Mouse (Mus musculus) liver, embryonic 14.5 days (tissue): ENCODE measurements around the gene Uqcr11. TPM values are rescaled to one million over a fixed set of nuclear protein-coding genes. Genes with fewer than 3 reads are reported as not detected.

ENCODE experiments used
- ATAC-seq: fragments of 200-750 bp; cut with Nextera tagmentation; 2 replicates; pipeline ENCODE4 v1.8.0; 2017; ENCODE audit warnings: moderate number of reproducible peaks, mild to moderate bottlenecking, moderate library complexity; ENCODE audit not compliant: insufficient read depth
- DNase-seq, 3 experiments: peaks; one replicate each; pipeline ENCODE4 v3.0.0-alpha.2; 2012 to 2013; ENCODE audit warnings: low read depth in 3 of 3, low spot score in 3 of 3
- H3K27ac ChIP-seq: fragments of 300-500 bp; sonication (generic); 2 replicates; pipeline ENCODE4 v1.5.1; 2014; ENCODE audit warnings: moderate library complexity, mild to moderate bottlenecking, control low read depth, inconsistent platforms
- H3K27me3 ChIP-seq: fragments of 300-500 bp; sonication (generic); 2 replicates; pipeline ENCODE4 v1.6.1; 2014; ENCODE audit warnings: mild to moderate bottlenecking, low read length, moderate library complexity; ENCODE audit not compliant: control insufficient read depth, insufficient read depth
- H3K36me3 ChIP-seq: fragments of 300-500 bp; sonication (generic); replicated peaks from 2 replicates; pipeline ENCODE4 v1.6.1; 2014; ENCODE audit warnings: low read depth; ENCODE audit not compliant: control insufficient read depth, insufficient read depth
- H3K4me1 ChIP-seq, 2 experiments: fragments of 200-500 bp in 1 of 2; fragments of 300-500 bp in 1 of 2; sonication (generic) in 1 of 2; replicated peaks; 2 replicates each; pipeline ENCODE4 v1.6.1; 2012 to 2014; ENCODE audit warnings: antibody characterized with exemption in 1 of 2, inconsistent platforms in 1 of 2, low read length in 1 of 2; ENCODE audit not compliant: control insufficient read depth in 2 of 2, insufficient read depth in 2 of 2
- H3K4me2 ChIP-seq: fragments of 300-500 bp; sonication (generic); 2 replicates; pipeline ENCODE4 v1.6.1; 2014; ENCODE audit warnings: low read depth, mild to moderate bottlenecking, control low read depth, moderate library complexity
- H3K4me3 ChIP-seq, 2 experiments: fragments of 200-500 bp in 1 of 2; fragments of 300-500 bp in 1 of 2; sonication (generic) in 1 of 2; 2 replicates each; pipeline ENCODE4 v1.5.1; 2012 to 2014; ENCODE audit warnings: low read depth in 2 of 2, low read length in 2 of 2, mild to moderate bottlenecking in 2 of 2, control low read depth in 1 of 2, inconsistent platforms in 1 of 2, moderate library complexity in 1 of 2; ENCODE audit not compliant: insufficient read depth in 1 of 2
- H3K9ac ChIP-seq: fragments of 300-500 bp; sonication (generic); replicated peaks from 2 replicates; pipeline ENCODE4 v1.6.1; 2014; ENCODE audit warnings: mild to moderate bottlenecking, control low read depth, moderate library complexity
- H3K9me3 ChIP-seq: fragments of 300-500 bp; sonication (generic); 2 replicates; pipeline ENCODE4 v1.6.1; 2016; ENCODE audit warnings: low read length, mixed read lengths; ENCODE audit not compliant: control insufficient read depth
- CTCF ChIP-seq: IDR thresholded peaks from 2 replicates; pipeline ENCODE4 v1.5.1; 2016; ENCODE audit warnings: antibody characterized with exemption, low read depth, control low read depth
- EP300 ChIP-seq: IDR thresholded peaks from 2 replicates; pipeline ENCODE4 v1.6.1; 2016; ENCODE audit warnings: antibody characterized with exemption, low read depth
- WGBS: fragments of 180-500 bp; shearing (Covaris S2); extraction: QIAGEN DNeasy Blood & Tissue Kit; methylation state at CpG from one replicate; pipeline ENCODE4 v1.1.7; 2014; ENCODE audit not compliant: insufficient replicate concordance; 5-methylcytosine and 5-hydroxymethylcytosine counted together
- polyA plus RNA-seq, 2 experiments: library from polyadenylated mRNA; depleted of rRNA in 1 of 2; stranded (reverse) in 1 of 2; unstranded in 1 of 2; fragments of >200 nt; fragmentation: Nextera tagmentation in 1 of 2; extraction: Ambion mirVana in 1 of 2; gene quantifications; 2 replicates each; pipeline versions ENCODE4 v1.2.1 to v1.2.3; 2012 to 2014

Uqcr11 gene
- polyA plus RNA-seq, 2 experiments = 571 to 729 TPM

GRCm38 (mm10) chr10:80377716-80378115 is 28.9 kb downstream of the Uqcr11 start:
- Histone ChIP-seq H3K4me3 (no peak overlapping the region), H3K27me3 (no peaks in the 10 kb centered on the region), H3K9ac (no peak overlapping the region), H3K27ac (no peak overlapping the region), H3K4me2 (no peak overlapping the region), H3K36me3 (peaks cover 8% of the 10 kb centered on the region), H3K4me1 (no peaks in the 10 kb centered on the region), H3K9me3 (no peaks in the 10 kb centered on the region)
- 42% methylated on average over 10 of the region's 10 CpGs for WGBS
- no peak for DNase-seq
- no peak for ATAC-seq
- no peak for TF ChIP-seq EP300
- TF ChIP-seq CTCF = peak; percentile 87

- Histone ChIP-seq H3K4me3 (no peak overlapping the region), H3K4me1 (0 out of 4 replicates have a peak, but pooled peaks cover 0 to 2% of the 10 kb centered on the region in 2 experiments), H3K27ac (no peak overlapping the region), H3K4me2 (no peak overlapping the region), H3K36me3 (no peaks in the 10 kb centered on the region; the same call in 1 of the 2 replicates), H3K9me3 (no peaks in the 10 kb centered on the region), H3K9ac (no peak overlapping the region), H3K27me3 (no peaks in the 10 kb centered on the region; the same call in 1 of the 2 replicates)
- under 1% methylated on average over 7 of the region's 7 CpGs for WGBS
- peak; percentile 39 for ATAC-seq
- TF ChIP-seq EP300 (no peak), CTCF (peak; percentile 98)
- peak; percentile 76 to 80 (median 79) for DNase-seq
These were observed 30.5 kb downstream of the Uqcr11 start for GRCm38 (mm10) chr10:80376160-80376559.

GRCm38 (mm10) chr10:80374063-80374462 is 32.6 kb downstream of the Uqcr11 start:
- H3K4me3 ChIP-seq = no peak overlapping the region
- H3K4me1 ChIP-seq = 0 out of 4 replicates have a peak, but pooled peaks cover 0 to 2% of the 10 kb centered on the region in 2 experiments
- no peaks in the 10 kb centered on the region for H3K9me3 ChIP-seq
- no peaks in the 10 kb centered on the region; the same call in 1 of the 2 replicates for H3K27me3 ChIP-seq
- no peaks in the 10 kb centered on the region for H3K36me3 ChIP-seq
- DNase-seq = peak; percentile 55 to 59 (median 56)
- H3K4me2 ChIP-seq = no peak overlapping the region
- TF ChIP-seq EP300 = no peak
- TF ChIP-seq CTCF = peak; percentile 87
- 18% methylated on average over 6 of the region's 6 CpGs for WGBS
- ATAC-seq = peak; percentile 54
- H3K27ac ChIP-seq = no peak overlapping the region
- H3K9ac ChIP-seq = no peak overlapping the region

- H3K27me3 ChIP-seq = no peaks in the 10 kb centered on the region; the same call in 1 of the 2 replicates
- no peaks in the 10 kb centered on the region for H3K36me3 ChIP-seq
- H3K4me3 ChIP-seq = no peak overlapping the region
- no peak overlapping the region for H3K9ac ChIP-seq
- H3K4me1 ChIP-seq = 0 out of 4 replicates have a peak, but pooled peaks cover 0 to 2% of the 10 kb centered on the region in 2 experiments
- no peaks in the 10 kb centered on the region for H3K9me3 ChIP-seq
- 77% methylated on average over 6 of the region's 6 CpGs for WGBS
- DNase-seq (no peak), ATAC-seq (no peak)
- TF ChIP-seq CTCF (no peak), EP300 (no peak)
- H3K27ac ChIP-seq = no peak overlapping the region
- H3K4me2 ChIP-seq = no peak overlapping the region
These were observed 33.9 kb downstream of the Uqcr11 start for GRCm38 (mm10) chr10:80372706-80373105.

GRCm38 (mm10) chr10:80371983-80372382 is 34.6 kb downstream of the Uqcr11 start:
- Histone ChIP-seq H3K9ac (no peak overlapping the region), H3K4me1 (0 out of 4 replicates have a peak, but pooled peaks cover 0 to 2% of the 10 kb centered on the region in 2 experiments), H3K4me3 (no peak overlapping the region), H3K27ac (no peak overlapping the region), H3K27me3 (no peaks in the 10 kb centered on the region; the same call in 1 of the 2 replicates), H3K9me3 (no peaks in the 10 kb centered on the region), H3K36me3 (no peaks in the 10 kb centered on the region), H3K4me2 (no peak overlapping the region)
- DNase-seq (no peak), ATAC-seq (no peak)
- WGBS = 50% methylated on average over 9 of the region's 9 CpGs
- TF ChIP-seq EP300 (no peak), CTCF (no peak)
